Mouse (Mus musculus) erythroblast, embryonic 14.5 days (primary cell): Measurements from ENCODE around the gene Hsp90b1.

Source experiments
- GATA1 ChIP-seq: IDR thresholded peaks from 2 replicates; pipeline ENCODE4 v1.6.1; 2012; ENCODE audit warnings: low read length, inconsistent platforms, mixed read lengths
- TAL1 ChIP-seq: IDR thresholded peaks from 3 replicates; pipeline ENCODE4 v1.6.1; 2012; ENCODE audit warnings: low read length, inconsistent platforms, mixed read lengths

DNA sequence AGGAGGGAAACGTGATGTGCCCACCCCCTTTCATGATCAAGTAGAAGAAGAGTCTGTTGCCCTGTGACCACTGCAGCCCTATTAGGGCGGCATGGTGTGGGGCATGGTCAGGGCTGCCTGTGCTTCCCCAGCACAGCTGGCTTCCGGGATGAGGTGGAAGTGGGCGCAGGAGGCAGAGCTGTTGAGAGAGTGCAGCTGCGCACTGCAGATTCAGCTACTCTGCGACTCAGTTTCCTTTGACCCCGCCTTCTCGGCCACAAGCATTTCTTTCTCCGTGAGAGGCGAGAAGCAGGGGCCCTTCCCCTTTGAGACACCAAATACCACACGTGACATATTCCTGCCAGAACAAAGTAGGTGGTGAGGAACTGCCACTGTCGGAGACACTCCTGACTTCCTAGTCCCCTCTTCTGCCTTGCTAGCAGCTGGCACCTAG is 22.3 kb upstream of the Hsp90b1 start:
- TF ChIP-seq TAL1 (no peak), GATA1 (no peak)
